Mouse (Mus musculus) heart, embryonic 14.5 days (tissue): ENCODE measurements around the gene AU040320. TPM values are rescaled to one million over a fixed set of nuclear protein-coding genes. Genes with fewer than 3 reads are reported as not detected.

Experiments used
- ATAC-seq: fragments of 200-750 bp; cut with Nextera tagmentation; 2 replicates; pipeline ENCODE4 v1.8.0; 2017; ENCODE audit warnings: low read depth, moderate TSS enrichment; ENCODE audit not compliant: insufficient number of reproducible peaks, insufficient read depth, low FRiP score
- H3K27ac ChIP-seq, 2 experiments: fragments of 200-500 bp in 1 of 2; fragments of 300-500 bp in 1 of 2; sonication (generic) in 1 of 2; replicated peaks in 1 of 2; 2 replicates each; pipeline ENCODE4 v1.5.1; 2012 to 2014; ENCODE audit warnings: low read depth in 2 of 2, low read length in 2 of 2, control low read depth in 1 of 2, mild to moderate bottlenecking in 1 of 2, mixed read lengths in 1 of 2; ENCODE audit not compliant: control insufficient read depth in 1 of 2, insufficient read depth in 1 of 2
- H3K27me3 ChIP-seq: fragments of 300-500 bp; sonication (generic); 2 replicates; pipeline ENCODE4 v1.6.1; 2014; ENCODE audit warnings: mild to moderate bottlenecking, low read length, control low read depth; ENCODE audit not compliant: control insufficient read depth, insufficient read depth
- H3K36me3 ChIP-seq: fragments of 300-500 bp; sonication (generic); 2 replicates; pipeline ENCODE4 v1.6.1; 2014; ENCODE audit warnings: mild to moderate bottlenecking, control low read depth, low read length, mixed read lengths; ENCODE audit not compliant: control insufficient read depth, insufficient read depth
- H3K4me1 ChIP-seq, 2 experiments: fragments of 200-500 bp in 1 of 2; fragments of 300-500 bp in 1 of 2; sonication (generic) in 1 of 2; 2 replicates each; pipeline ENCODE4 v1.6.1; 2012 to 2014; ENCODE audit warnings: low read length in 2 of 2, control low read depth in 1 of 2, mixed read lengths in 1 of 2; ENCODE audit not compliant: control insufficient read depth in 2 of 2, insufficient read depth in 2 of 2
- H3K4me2 ChIP-seq: fragments of 300-500 bp; sonication (generic); 2 replicates; pipeline ENCODE4 v1.6.1; 2014; ENCODE audit warnings: mild to moderate bottlenecking, low read length
- H3K4me3 ChIP-seq, 2 experiments: fragments of 200-500 bp in 1 of 2; fragments of 300-500 bp in 1 of 2; sonication (generic) in 1 of 2; 2 replicates each; pipeline ENCODE4 v1.5.1; 2012 to 2014; ENCODE audit warnings: low read length in 2 of 2, mild to moderate bottlenecking in 2 of 2, control low read depth in 1 of 2, low read depth in 1 of 2, moderate library complexity in 1 of 2; ENCODE audit not compliant: control insufficient read depth in 1 of 2, insufficient read depth in 1 of 2
- H3K9ac ChIP-seq: fragments of 300-500 bp; sonication (generic); 2 replicates; pipeline ENCODE4 v1.6.1; 2014; ENCODE audit warnings: mild to moderate bottlenecking, low read length
- H3K9me3 ChIP-seq: fragments of 300-500 bp; sonication (generic); 2 replicates; pipeline ENCODE4 v1.6.1; 2016; ENCODE audit warnings: low read length, control low read depth; ENCODE audit not compliant: control insufficient read depth
- WGBS: fragments of 180-500 bp; shearing (Covaris S2); extraction: QIAGEN DNeasy Blood & Tissue Kit; methylation state at CpG from one replicate; pipeline ENCODE4 v1.1.7; 2014; 5-methylcytosine and 5-hydroxymethylcytosine counted together
- polyA plus RNA-seq: library from polyadenylated mRNA; unstranded; fragments of >200 nt; fragmentation: Nextera tagmentation; extraction: Ambion mirVana; gene quantifications from 2 replicates; pipeline ENCODE4 v1.2.1, GENCODE M21; 2014

The AU040320 gene
- polyA plus RNA-seq, 1 experiment from 2014 or later: 23.0 TPM

- H3K9me3 ChIP-seq: no peaks in the 10 kb centered on the region
- H3K9ac ChIP-seq: peak overlapping the region; percentile 16; the same call in 1 of the 2 replicates
- ATAC-seq: no peak
- H3K4me1 ChIP-seq: peaks cover 7 to 11% of the 10 kb centered on the region in 2 experiments
- H3K4me3 ChIP-seq: no peak overlapping the region
- no peaks in the 10 kb centered on the region for H3K27me3 ChIP-seq
- H3K4me2 ChIP-seq: no peak overlapping the region
- 42% methylated on average over 7 of the region's 7 CpGs for WGBS
- peaks cover 55% of the 10 kb centered on the region for H3K36me3 ChIP-seq
- peak overlapping the region; percentile 78 to 86 for H3K27ac ChIP-seq
These were observed 96.9 kb downstream of the AU040320 start for GRCm38 (mm10) chr4:126850019-126850777.

- peaks cover 7 to 11% of the 10 kb centered on the region in 2 experiments for H3K4me1 ChIP-seq
- H3K36me3 ChIP-seq: peaks cover 58% of the 10 kb centered on the region
- H3K9ac ChIP-seq: peak overlapping the region; percentile 16; the same call in 1 of the 2 replicates
- no peak overlapping the region for H3K4me3 ChIP-seq
- H3K9me3 ChIP-seq: no peaks in the 10 kb centered on the region
- H3K27me3 ChIP-seq: no peaks in the 10 kb centered on the region
- ATAC-seq: no peak
- H3K27ac ChIP-seq: peak overlapping the region; percentile 78 to 86
- H3K4me2 ChIP-seq: no peak overlapping the region
- 29% methylated on average over 4 of the region's 4 CpGs for WGBS
These were observed 97.4 kb downstream of the AU040320 start for GRCm38 (mm10) chr4:126850778-126851080.

- no peak overlapping the region for H3K4me2 ChIP-seq
- H3K4me1 ChIP-seq: peaks cover 7 to 11% of the 10 kb centered on the region in 2 experiments
- no peak overlapping the region for H3K9ac ChIP-seq
- no peak overlapping the region for H3K27ac ChIP-seq
- no peaks in the 10 kb centered on the region for H3K27me3 ChIP-seq
- WGBS: 57% methylated on average over 11 of the region's 11 CpGs
- no peaks in the 10 kb centered on the region for H3K9me3 ChIP-seq
- H3K36me3 ChIP-seq: peaks cover 50% of the 10 kb centered on the region
- no peak overlapping the region for H3K4me3 ChIP-seq
- no peak for ATAC-seq
These were observed 99.6 kb downstream of the AU040320 start for GRCm38 (mm10) chr4:126852971-126853370.

DNA sequence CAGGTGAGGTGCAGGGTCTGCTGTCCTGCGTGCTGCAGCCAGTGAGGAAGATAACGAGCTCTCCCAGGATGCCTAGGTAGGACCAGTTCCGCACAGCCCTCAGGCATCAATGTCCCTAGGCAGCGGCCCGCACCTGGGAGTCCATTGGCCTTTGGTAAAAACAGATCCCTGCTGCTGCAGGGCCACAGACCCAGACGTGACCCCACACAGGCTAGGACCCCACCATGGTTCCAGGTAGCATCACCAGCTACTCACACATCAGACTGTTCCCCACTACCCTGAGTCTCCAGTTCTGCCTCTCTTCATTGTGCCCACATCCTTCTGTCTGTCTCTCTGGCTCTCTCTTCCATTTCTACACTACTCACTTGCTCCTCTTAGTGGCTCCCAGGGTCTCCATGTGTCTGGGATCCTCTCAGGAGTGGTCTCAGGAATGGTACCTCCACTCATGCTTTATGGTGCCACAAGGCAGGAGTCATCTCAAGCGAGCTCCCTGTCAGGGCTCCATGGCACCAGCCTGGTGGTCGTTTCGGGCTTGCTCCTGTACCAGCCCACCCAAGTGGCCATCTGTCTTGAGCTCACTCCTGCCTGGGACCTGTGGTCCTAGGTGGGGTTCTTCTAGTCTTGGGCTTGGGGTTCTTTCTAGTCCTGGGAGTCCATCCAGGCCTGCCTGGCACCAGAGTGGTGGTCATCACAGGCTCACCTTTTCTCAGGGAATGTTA, 107.1 kb downstream of the AU040320 start:
- peak; percentile 26; the same call in 1 of the 2 replicates for ATAC-seq
- Histone ChIP-seq H3K27me3 (no peaks in the 10 kb centered on the region), H3K9me3 (no peaks in the 10 kb centered on the region), H3K36me3 (peaks cover 66% of the 10 kb centered on the region), H3K4me2 (no peak overlapping the region), H3K4me3 (no peak overlapping the region), H3K27ac (no peak overlapping the region), H3K4me1 (no peaks in the 10 kb centered on the region), H3K9ac (no peak overlapping the region)
- 89% methylated on average over 9 of the region's 9 CpGs for WGBS

DNA sequence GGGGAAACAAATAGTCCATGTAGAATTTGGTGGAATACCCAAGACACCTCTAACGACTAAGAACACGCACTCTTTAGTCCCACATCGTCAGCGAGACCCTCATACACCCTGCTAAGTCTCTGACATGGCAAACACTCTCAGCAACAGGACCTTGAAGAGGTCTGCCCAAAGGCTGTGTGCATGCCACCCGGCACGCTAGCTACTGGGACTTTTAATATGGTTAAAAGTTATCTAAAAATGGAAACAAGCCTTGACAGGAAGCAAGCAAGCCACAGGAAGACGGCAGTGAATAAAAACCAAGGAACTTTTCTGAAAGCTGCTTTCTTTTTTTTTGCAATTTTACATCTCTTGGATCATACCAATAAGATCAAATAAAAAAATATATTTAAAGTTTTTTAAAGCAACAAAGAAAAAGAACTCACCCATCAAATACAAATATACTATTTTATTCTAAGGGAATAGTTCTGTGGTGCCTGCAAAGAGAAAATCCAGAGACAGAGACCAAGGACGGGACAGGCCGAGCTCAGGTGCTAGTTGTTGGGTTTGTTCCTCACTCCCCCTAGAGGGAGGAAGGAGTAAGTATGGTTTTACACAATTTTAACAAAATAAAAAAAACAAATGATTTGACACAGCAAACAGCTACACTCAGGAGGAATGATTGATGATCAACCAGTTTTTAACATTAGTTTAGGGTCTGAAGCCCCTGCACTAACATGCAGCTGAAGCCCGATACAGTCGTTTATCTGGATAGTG, 108.3 kb downstream of the AU040320 start:
- H3K9ac ChIP-seq: no peak overlapping the region
- H3K27me3 ChIP-seq: no peaks in the 10 kb centered on the region
- no peaks in the 10 kb centered on the region for H3K4me1 ChIP-seq
- no peak for ATAC-seq
- H3K4me2 ChIP-seq: no peak overlapping the region
- H3K36me3 ChIP-seq: peaks cover 66% of the 10 kb centered on the region
- no peak overlapping the region for H3K27ac ChIP-seq
- H3K9me3 ChIP-seq: no peaks in the 10 kb centered on the region
- no peak overlapping the region for H3K4me3 ChIP-seq
- WGBS: 75% methylated on average over 11 of the region's 11 CpGs

DNA sequence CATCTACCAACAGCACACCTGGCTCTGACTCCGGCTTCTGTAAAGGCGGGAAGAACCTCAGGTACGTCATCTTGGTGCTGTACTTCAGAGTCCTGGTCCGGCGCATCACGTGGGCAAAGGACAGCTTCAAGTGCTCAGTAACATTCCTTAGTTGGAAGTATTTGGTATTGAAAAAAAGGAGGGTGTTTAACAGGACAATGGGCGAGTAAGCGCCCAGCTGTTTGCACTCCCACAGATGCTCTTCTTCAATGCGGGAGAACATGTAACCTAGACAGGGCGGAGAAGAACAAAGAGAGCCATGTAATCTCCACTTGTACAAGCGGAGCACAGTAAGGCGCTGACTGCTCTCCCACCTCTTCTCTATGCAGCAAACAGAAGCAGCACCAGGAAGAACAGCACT, 115.4 kb downstream of the AU040320 start:
- Histone ChIP-seq H3K9me3 (no peaks in the 10 kb centered on the region), H3K4me1 (no peaks in the 10 kb centered on the region), H3K36me3 (peaks cover 78% of the 10 kb centered on the region), H3K4me3 (no peak overlapping the region), H3K4me2 (no peak overlapping the region), H3K27ac (no peak overlapping the region), H3K27me3 (no peaks in the 10 kb centered on the region), H3K9ac (no peak overlapping the region)
- no peak for ATAC-seq
- WGBS: 87% methylated on average over 12 of the region's 12 CpGs

DNA sequence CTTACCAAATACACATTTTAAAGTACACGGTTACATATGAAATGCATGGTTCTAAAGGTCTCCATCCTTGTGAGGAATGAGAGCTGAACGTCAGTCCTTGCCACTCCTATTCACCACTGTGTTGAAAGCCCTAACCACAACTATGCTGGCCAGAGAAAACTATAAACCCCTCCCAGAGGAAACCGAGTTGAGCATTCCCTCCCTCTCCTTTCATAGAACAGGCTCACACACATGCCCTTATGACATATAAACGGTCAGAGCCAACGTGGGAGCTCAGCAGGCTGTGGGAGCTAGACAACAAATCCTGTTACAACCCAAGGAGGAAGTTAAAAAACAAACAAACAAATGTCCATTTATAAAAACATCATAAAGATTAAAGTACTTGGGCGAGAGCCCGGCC, 119.4 kb downstream of the AU040320 start:
- WGBS: 74% methylated on average over 7 of the region's 7 CpGs
- no peak overlapping the region for H3K4me3 ChIP-seq
- no peaks in the 10 kb centered on the region for H3K9me3 ChIP-seq
- no peak overlapping the region for H3K9ac ChIP-seq
- H3K27ac ChIP-seq: no peak overlapping the region
- H3K4me1 ChIP-seq: no peaks in the 10 kb centered on the region
- no peaks in the 10 kb centered on the region for H3K27me3 ChIP-seq
- H3K36me3 ChIP-seq: peaks cover 76% of the 10 kb centered on the region
- ATAC-seq: no peak
- H3K4me2 ChIP-seq: no peak overlapping the region
